11 mouse cellular contexts compared by ENCODE assay signal in genomic region chr2:125282334-125283206, GRCm38 (mm10). TPM values are rescaled to one million over a fixed set of nuclear protein-coding genes. Genes with fewer than 3 reads are reported as not detected.
DNase-seq lines count a peak whose midpoint lies in the region; ATAC-seq and TF ChIP-seq lines count a peak whose summit lies in the region.
"Had no signal": no experiment of that assay in that cellular context is flagged by ENCODE, and none has a peak within 500 bp of the region (broad histone marks: within the 10 kb centered on the region; RNA-seq: fewer than 3 reads in every experiment).

No protein-coding gene starts in this region.

- no peaks in the 10 kb centered on the region for H3K9me3 ChIP-seq in kidney, embryonic 16.5 days (ENCODE audit: low read length)
- H3K9me3 ChIP-seq: G1E had no signal

- H3K4me3 ChIP-seq in kidney, embryonic 16.5 days (ENCODE audit: low read length), result peak overlapping the region; percentile 29
- peak overlapping the region; percentile 2 for H3K4me3 ChIP-seq in bone marrow, adult 2 months (replicated peaks; ENCODE audit: control insufficient read depth, low read depth, low read length)
- H3K4me3 ChIP-seq in macrophage (ENCODE audit: inconsistent target), result peak overlapping the region; percentile 24
- no peak overlapping the region for H3K4me3 ChIP-seq in cerebellum, adult 2 months (replicated peaks; ENCODE audit: insufficient read depth, low read depth, low read length)
- H3K4me3 ChIP-seq in left cerebral cortex, adult 2 months, result no peak overlapping the region
- H3K4me3 ChIP-seq: layer of hippocampus, adult 2 months had no signal

- H3K9ac ChIP-seq in kidney, embryonic 16.5 days (replicated peaks; ENCODE audit: low read length), result peak overlapping the region; percentile 53; the same call in 1 of the 2 replicates

- TF ChIP-seq CTCF in bone marrow, adult 2 months (IDR thresholded peaks at IDR 0.05; ENCODE audit: control insufficient read depth, insufficient read depth, low read length), result no peak
- TF ChIP-seq CTCF in cerebellum, adult 2 months (IDR thresholded peaks at IDR 0.05; ENCODE audit: borderline replicate concordance, insufficient read depth, low read depth, low read length), result no peak
- no peak for TF ChIP-seq CTCF in left cerebral cortex, adult 2 months (IDR thresholded peaks at IDR 0.05)

- ATAC-seq in kidney, embryonic 16.5 days (ENCODE audit: low FRiP score, low TSS enrichment), result peak; percentile 67; the same call in 1 of the 2 replicates
- ATAC-seq: midbrain, embryonic 16.5 days had no signal

- no peak for DNase-seq in kidney, adult 18-20 months
- DNase-seq in embryo, embryonic 11 days, result peak; percentile 34
- no peak for DNase-seq in cerebellum, adult 2 months
- DNase-seq in left cerebral cortex, adult 2 months (ENCODE audit: extremely low spot score in 1 of 2, low spot score in 2 of 2), result no peak
- DNase-seq: heart, postnatal 14 days had no signal

- peak overlapping the region; percentile 54 for H3K4me2 ChIP-seq in kidney, embryonic 16.5 days (replicated peaks; ENCODE audit: low read depth, low read length)

- H3K27me3 ChIP-seq in kidney, embryonic 16.5 days (ENCODE audit: insufficient read depth, low read length), result no peaks in the 10 kb centered on the region
- H3K27me3 ChIP-seq in cerebellum, adult 2 months (ENCODE audit: control insufficient read depth, insufficient read depth, low read length), result no peaks in the 10 kb centered on the region

- no peaks in the 10 kb centered on the region for H3K36me3 ChIP-seq in kidney, embryonic 16.5 days (ENCODE audit: insufficient read depth, low read length)
- H3K36me3 ChIP-seq in macrophage (ENCODE audit: inconsistent target), result no peaks in the 10 kb centered on the region
- H3K36me3 ChIP-seq: G1E had no signal

- peak overlapping the region; percentile 67 for H3K27ac ChIP-seq in kidney, embryonic 16.5 days (ENCODE audit: low read length)
- H3K27ac ChIP-seq in bone marrow, adult 2 months (ENCODE audit: control insufficient read depth, insufficient read depth, low read depth, low read length, poor library complexity), result no peak overlapping the region
- H3K27ac ChIP-seq in macrophage, result no peak overlapping the region
- H3K27ac ChIP-seq in cerebellum, adult 2 months (ENCODE audit: insufficient read depth, low read length), result no peak overlapping the region
- H3K27ac ChIP-seq in left cerebral cortex, adult 2 months, result no peak overlapping the region
- H3K27ac ChIP-seq: layer of hippocampus, adult 2 months had no signal

- intact Hi-C loops in left cerebral cortex, adult 2 months (cut with DNase I), result no loop called here

- 13% methylated on average over 14 of the region's 14 CpGs for WGBS in kidney, embryonic 16.5 days
- WGBS in bone marrow, adult 2 months, result 6% methylated on average over 14 of the region's 14 CpGs
- WGBS in macrophage (ENCODE audit: missing documents), result 5% methylated on average over 14 of the region's 14 CpGs
- WGBS in cerebellum, adult 2 months, result 86% methylated on average over 14 of the region's 14 CpGs

- TF ChIP-seq POLR2A in bone marrow, adult 2 months (IDR thresholded peaks at IDR 0.05; ENCODE audit: borderline replicate concordance, control insufficient read depth, low read depth, low read length), result no peak
- no peak for TF ChIP-seq POLR2A in cerebellum, adult 2 months (IDR thresholded peaks at IDR 0.05; ENCODE audit: borderline replicate concordance, insufficient read depth, low read length)

- peaks cover 11% of the 10 kb centered on the region for H3K4me1 ChIP-seq in kidney, embryonic 16.5 days (ENCODE audit: insufficient read depth, low read length)
- H3K4me1 ChIP-seq in bone marrow, adult 2 months (ENCODE audit: control insufficient read depth, insufficient read depth, low read length), result no peaks in the 10 kb centered on the region
- no peaks in the 10 kb centered on the region for H3K4me1 ChIP-seq in cerebellum, adult 2 months (ENCODE audit: control insufficient read depth, insufficient read depth, low read length)

- no peaks in the 10 kb centered on the region for H3K79me2 ChIP-seq in macrophage (ENCODE audit: inconsistent target)

RNA-seq across cellular contexts. Expression of gene Dut, which starts 35.6 kb away (rescaled TPM):
- polyA plus RNA-seq in kidney, embryonic 16.5 days (2015; fragmentation: Nextera tagmentation; extraction: Ambion mirVana), result 156 and 164 TPM in 2 replicates
- 93.9 and 94.2 TPM in 2 replicates for polyA plus RNA-seq in bone marrow, adult 2 months (2011; ENCODE audit: insufficient read depth, insufficient read length, low replicate concordance, missing spikeins)
- 1 to 10 TPM in 23 of 26 experiments, under 1 TPM in 1, not detected in 2; 1.00 to 7.8 (median 2.0) TPM for total RNA-seq in macrophage (2018; cell fraction: chromatin; rRNA removed)
- total RNA-seq in macrophage (2018; cell fraction: cytosol; rRNA removed), result 1 to 10 TPM; 3.2 to 9.7 (median 6.7) TPM
- total RNA-seq in macrophage (2018; cell fraction: nucleus; rRNA removed), result 10 to 100 TPM in 1 of 26 experiments, 1 to 10 TPM in 25; 1.4 to 19.8 (median 2.9) TPM
- 4.8 to 28.4 TPM (median 5.8 TPM) in 3 replicates for polyA plus RNA-seq in macrophage (2018)
- polyA plus RNA-seq in cerebellum, adult 2 months (2012; rRNA removed), result 42.6 and 44.8 TPM in 2 replicates
- 10 to 100 TPM; 23.7 to 26.7 TPM for total RNA-seq in left cerebral cortex, adult 2 months (2021)

Comparison
In these comparisons a context has a peak if more than half of its experiments do, and no peak if none do; other contexts are left out.
1. H3K4me3 ChIP-seq: peak in kidney, embryonic 16.5 days (single experiment), bone marrow, adult 2 months (single experiment) and macrophage (single experiment); none in cerebellum, adult 2 months (single experiment) and left cerebral cortex, adult 2 months (single experiment).